Mouse (Mus musculus) heart, embryonic 12.5 days (tissue): ENCODE results near the gene Hoxd3. TPM values are rescaled to one million over a fixed set of nuclear protein-coding genes. Genes with fewer than 3 reads are reported as not detected.

Experiments used
- ATAC-seq: fragments of 200-750 bp; cut with Nextera tagmentation; 2 replicates; pipeline ENCODE4 v1.8.0; 2017; ENCODE audit warnings: moderate TSS enrichment, moderate library complexity; ENCODE audit not compliant: insufficient number of reproducible peaks, low FRiP score
- H3K27ac ChIP-seq: fragments of 300-500 bp; sonication (generic); 2 replicates; pipeline ENCODE4 v1.5.1; 2016; ENCODE audit warnings: mild to moderate bottlenecking, moderate library complexity; ENCODE audit not compliant: poor library complexity, severe bottlenecking
- H3K27me3 ChIP-seq: fragments of 300-500 bp; sonication (generic); replicated peaks from 2 replicates; pipeline ENCODE4 v1.6.1; 2016; ENCODE audit warnings: mild to moderate bottlenecking, moderate library complexity
- H3K36me3 ChIP-seq: fragments of 300-500 bp; sonication (generic); 2 replicates; pipeline ENCODE4 v1.6.1; 2016; ENCODE audit warnings: mild to moderate bottlenecking, moderate library complexity
- H3K4me1 ChIP-seq: fragments of 300-500 bp; sonication (generic); replicated peaks from 2 replicates; pipeline ENCODE4 v1.6.1; 2016; ENCODE audit warnings: mild to moderate bottlenecking
- H3K4me2 ChIP-seq: fragments of 300-500 bp; sonication (generic); 2 replicates; pipeline ENCODE4 v1.6.1; 2016; ENCODE audit warnings: mild to moderate bottlenecking, moderate library complexity
- H3K4me3 ChIP-seq: fragments of 300-500 bp; sonication (generic); 2 replicates; pipeline ENCODE4 v1.5.1; 2016; ENCODE audit warnings: mild to moderate bottlenecking
- H3K9ac ChIP-seq: fragments of 300-500 bp; sonication (generic); 2 replicates; pipeline ENCODE4 v1.6.1; 2016; ENCODE audit warnings: mild to moderate bottlenecking, moderate library complexity
- H3K9me3 ChIP-seq: fragments of 300-500 bp; sonication (generic); replicated peaks from 2 replicates; pipeline ENCODE4 v1.6.1; 2016; ENCODE audit warnings: mild to moderate bottlenecking, moderate library complexity
- WGBS: fragments of 180-500 bp; shearing (Covaris S2); methylation state at CpG from one replicate; pipeline ENCODE4 v1.1.7; 2016; 5-methylcytosine and 5-hydroxymethylcytosine counted together
- polyA plus RNA-seq: library from polyadenylated mRNA; unstranded; fragments of >200 nt; fragmentation: Nextera tagmentation; extraction: Ambion mirVana; gene quantifications from 2 replicates; pipeline ENCODE4 v1.2.1, GENCODE M21; 2016

Hoxd3 gene
- polyA plus RNA-seq, 1 experiment from 2014 or later, result 3.1 TPM

DNA sequence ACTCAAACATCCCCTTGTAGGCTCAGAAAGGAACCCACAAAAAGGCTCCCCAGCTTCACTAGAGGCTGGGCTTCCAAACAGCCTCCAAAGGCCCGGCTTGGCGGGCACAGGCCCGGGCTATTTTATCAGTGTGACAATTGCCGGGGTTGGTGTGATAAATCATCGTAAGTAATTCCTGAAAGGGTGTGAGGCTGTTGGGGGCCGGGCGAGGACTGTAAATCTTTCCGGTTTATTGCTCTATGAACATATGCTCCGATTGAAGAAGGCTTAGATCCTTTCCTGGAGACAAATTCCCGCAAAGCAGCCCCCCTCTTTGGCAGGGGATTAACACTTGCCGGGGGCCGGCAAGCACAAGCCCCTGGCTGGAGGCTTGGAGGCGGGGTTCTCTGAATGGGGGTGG is 22.7 kb downstream of the Hoxd3 start:
- no peak for ATAC-seq
- H3K4me1 ChIP-seq, result peaks cover 9% of the 10 kb centered on the region
- H3K9me3 ChIP-seq, result no peaks in the 10 kb centered on the region
- WGBS, result 2% methylated on average over 13 of the region's 13 CpGs
- no peak overlapping the region for H3K4me3 ChIP-seq
- H3K36me3 ChIP-seq, result no peaks in the 10 kb centered on the region
- H3K9ac ChIP-seq, result no peak overlapping the region
- H3K4me2 ChIP-seq, result no peak overlapping the region
- no peak overlapping the region for H3K27ac ChIP-seq
- H3K27me3 ChIP-seq, result peaks cover 90% of the 10 kb centered on the region

DNA sequence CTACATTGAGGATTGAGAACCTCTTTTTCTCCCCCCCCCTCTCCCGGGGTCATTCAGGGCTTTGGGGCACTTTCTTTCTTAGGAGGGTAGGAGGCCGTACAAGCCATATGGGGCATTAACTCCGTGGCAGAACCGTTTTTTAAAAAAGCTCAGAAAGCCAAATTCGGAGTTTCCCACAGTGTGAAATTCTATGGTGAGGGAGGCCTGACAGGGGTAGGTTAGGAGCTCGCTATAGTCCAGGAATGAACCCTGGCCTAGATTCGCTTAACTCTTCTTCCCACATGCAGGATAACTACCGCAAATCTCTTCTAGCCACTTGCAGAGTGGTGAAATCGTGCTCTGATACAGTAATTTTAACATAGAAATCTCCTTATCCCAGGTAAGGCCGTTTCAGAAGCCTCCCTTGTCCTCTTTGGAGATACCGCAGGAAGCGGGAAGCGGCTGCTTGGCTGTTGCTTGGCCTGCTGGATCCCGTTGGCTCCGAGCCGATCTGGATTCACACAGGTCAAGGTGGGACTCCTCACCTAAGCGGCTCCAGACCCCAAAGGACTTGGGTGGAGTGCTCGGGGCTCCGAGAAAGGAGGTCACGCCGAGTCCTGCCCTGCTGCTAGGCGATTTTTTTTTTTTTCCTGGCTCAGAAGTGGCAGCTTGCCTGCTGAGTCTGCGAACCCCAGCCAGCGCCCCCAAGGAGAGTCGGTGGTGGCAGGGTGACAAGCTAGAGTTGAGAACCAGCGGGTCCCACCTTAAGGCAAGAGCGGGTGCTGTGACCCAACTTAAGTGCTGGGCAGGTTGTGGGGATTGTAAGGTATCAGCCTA is 23.5 kb downstream of the Hoxd3 start:
- Histone ChIP-seq H3K27me3 (peaks cover 92% of the 10 kb centered on the region), H3K9ac (no peak overlapping the region), H3K27ac (no peak overlapping the region), H3K36me3 (no peaks in the 10 kb centered on the region), H3K4me1 (peaks cover 9% of the 10 kb centered on the region), H3K4me2 (0 out of 2 replicates have a peak overlapping the region, but pooled peaks have one; percentile 50), H3K9me3 (no peaks in the 10 kb centered on the region), H3K4me3 (no peak overlapping the region)
- WGBS, result 1% methylated on average over 27 of the region's 27 CpGs
- no peak for ATAC-seq

DNA sequence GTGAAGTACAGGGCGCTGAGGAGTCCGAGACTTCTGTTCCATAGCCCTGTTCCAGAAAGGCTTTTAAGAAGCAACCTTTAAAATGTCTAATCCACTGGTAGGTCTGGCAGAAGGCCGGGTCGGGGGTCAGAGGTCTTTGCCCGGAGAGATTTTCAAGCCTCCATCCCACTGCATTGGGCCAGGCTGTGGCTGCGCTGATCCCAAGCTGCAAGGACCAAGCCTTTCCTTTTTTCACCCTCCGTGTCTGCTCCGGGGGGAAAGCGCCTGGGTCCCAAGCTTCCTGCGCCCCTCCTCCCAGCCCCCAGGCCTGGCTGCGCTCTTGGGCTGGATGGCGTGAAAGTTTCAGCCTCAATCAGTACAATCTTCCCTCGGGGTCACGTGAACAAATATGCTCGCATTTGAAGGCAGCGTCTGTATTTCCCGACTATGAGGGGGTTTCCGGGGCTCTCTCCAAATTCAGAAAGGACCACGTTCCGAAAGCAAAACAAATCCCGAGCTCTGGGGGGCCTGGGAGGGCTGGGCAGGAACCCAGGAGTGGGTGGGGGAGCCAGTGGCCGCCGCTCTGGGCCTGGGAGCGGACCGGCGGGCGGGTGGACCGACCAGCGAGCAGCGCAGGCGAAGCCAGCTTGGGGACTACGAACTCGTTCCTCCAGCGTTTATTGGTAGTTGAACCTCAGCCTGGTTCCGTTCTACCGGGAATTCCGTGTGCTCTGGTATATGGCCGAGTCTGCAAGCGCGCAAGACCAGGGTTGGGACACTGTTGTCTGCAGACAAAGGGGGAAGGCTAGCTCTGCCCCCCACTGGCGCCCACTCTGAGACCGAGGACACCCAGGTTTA is 24.3 kb downstream of the Hoxd3 start:
- WGBS, result under 1% methylated on average over 42 of the region's 42 CpGs
- Histone ChIP-seq H3K9ac (no peak overlapping the region), H3K4me2 (peak overlapping the region; percentile 50), H3K4me3 (peak overlapping the region; percentile 27), H3K4me1 (peaks cover 9% of the 10 kb centered on the region), H3K36me3 (no peaks in the 10 kb centered on the region), H3K27me3 (peaks cover 92% of the 10 kb centered on the region), H3K27ac (no peak overlapping the region), H3K9me3 (no peaks in the 10 kb centered on the region)
- no peak for ATAC-seq

DNA sequence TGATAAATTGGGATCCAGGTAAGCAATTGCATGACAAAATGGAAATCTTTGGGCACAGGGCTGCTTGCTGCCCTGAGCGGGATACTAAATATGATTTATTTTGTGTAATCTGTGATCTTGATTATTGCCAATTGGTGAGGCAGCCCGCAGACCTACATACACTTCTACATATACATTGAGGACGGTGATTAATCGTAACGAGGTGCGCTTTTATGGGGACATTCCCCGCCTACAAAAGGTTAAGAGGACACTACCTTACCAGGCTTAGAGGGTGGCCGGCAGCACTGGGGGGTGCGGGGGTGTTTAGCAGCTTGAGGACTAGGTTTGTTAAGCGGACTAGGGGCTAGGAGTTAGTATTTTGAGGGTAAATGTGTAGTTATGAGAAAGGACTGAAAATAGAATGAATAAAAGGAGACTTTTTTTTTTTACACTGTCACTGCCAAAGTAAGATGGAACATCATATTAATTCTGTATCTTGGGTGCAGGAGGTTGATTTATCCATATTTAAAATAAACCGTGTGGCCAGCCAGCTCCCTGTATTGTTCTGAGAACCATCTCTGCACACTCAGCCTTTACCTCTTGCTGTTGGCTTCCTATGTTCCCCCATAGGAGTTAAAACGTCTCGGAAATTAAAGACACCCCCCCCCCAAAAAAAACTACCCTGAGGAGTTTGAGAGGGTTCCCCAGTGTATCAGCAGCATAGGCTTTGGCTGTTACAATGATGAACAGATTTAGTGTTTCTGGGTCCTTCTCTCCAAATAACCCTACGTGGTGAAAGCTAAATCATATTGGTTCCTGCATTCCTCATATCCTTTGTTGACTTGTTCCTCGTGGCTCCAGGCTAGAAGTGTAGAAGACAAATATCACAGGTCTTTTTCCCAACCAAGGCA is 25.2 kb downstream of the Hoxd3 start:
- peak overlapping the region; percentile 50; the same call in 1 of the 2 replicates for H3K4me2 ChIP-seq

DNA sequence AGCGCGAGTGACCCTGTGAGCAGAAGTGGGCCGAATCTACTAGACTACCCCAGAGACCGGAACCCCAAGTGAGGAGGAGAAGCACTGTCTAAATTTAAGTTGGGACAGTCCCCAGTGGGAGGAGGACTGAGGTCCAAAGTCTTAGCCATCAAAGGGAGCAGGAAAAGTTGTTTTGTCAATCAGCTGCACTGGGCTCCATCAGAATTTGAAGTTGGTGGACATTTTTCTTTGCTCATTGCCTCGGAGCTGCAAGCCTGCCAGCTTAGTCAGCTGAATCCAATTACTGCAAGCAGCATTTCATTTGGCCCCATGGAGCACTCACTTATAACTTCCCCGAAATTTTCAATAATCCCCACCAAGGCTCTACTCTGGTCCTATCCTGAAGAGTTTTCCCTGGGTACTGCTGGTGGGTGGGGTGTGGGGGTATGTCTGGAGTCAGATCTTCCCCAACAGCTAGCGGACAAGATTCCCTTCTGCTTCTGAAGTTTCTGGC is 25.9 kb downstream of the Hoxd3 start:
- no peaks in the 10 kb centered on the region for H3K9me3 ChIP-seq
- H3K27ac ChIP-seq, result no peak overlapping the region
- H3K27me3 ChIP-seq, result peaks cover 91% of the 10 kb centered on the region
- H3K4me2 ChIP-seq, result no peak overlapping the region
- WGBS, result 4% methylated on average over 7 of the region's 7 CpGs
- ATAC-seq, result no peak
- H3K4me3 ChIP-seq, result no peak overlapping the region
- no peak overlapping the region for H3K9ac ChIP-seq
- no peaks in the 10 kb centered on the region for H3K36me3 ChIP-seq
- H3K4me1 ChIP-seq, result peaks cover 9% of the 10 kb centered on the region

More for the DNA sequence above, 25.2 kb downstream of the Hoxd3 start:
- peaks cover 93% of the 10 kb centered on the region for H3K27me3 ChIP-seq
- no peak overlapping the region for H3K9ac ChIP-seq
- no peak overlapping the region for H3K27ac ChIP-seq
- H3K4me1 ChIP-seq, result peaks cover 9% of the 10 kb centered on the region
- H3K9me3 ChIP-seq, result no peaks in the 10 kb centered on the region
- peak overlapping the region; percentile 27; the same call in 1 of the 2 replicates for H3K4me3 ChIP-seq
- no peaks in the 10 kb centered on the region for H3K36me3 ChIP-seq
- 3% methylated on average over 15 of the region's 15 CpGs for WGBS
- ATAC-seq, result no peak

DNA sequence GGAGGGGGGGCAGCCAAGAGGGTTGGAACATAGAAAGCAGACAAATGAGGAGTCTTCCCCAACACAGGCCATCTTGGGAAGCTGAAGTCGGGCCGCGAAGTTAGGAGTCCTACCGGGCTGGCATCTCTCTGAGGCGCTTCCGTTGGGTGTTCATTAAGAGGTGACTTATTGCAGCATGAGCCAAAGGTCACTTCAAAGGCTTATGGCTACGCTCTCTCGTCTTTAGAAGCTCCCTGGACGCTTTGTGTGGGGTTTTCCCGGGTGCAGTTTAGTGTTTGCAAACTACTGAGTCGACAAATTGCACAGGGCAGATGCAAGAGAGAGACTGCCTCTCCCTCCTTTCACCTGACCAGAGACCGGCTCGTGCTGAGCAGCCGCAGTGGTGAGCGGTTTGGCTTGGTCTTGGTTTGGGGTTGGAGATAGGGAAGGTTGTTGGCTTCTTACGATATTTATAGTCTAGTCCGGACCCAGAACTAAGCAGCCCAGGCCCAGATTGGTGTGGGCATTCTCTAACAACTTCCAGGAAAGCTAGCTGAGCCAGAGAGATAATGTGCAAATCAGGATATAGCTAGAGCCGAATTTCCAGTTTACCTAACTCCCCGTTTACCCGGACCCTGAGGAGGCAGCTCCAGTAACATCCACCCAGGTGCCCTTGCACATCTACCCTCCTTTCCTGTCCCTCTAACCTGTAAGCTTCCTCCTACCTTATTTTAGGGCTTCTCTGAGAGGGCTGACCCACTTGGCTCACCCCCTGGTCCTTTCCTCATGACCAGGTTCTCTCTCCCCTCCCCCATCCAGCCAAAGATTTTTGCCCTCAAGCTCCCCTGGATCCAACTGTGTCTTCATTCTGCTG is 27.1 kb downstream of the Hoxd3 start:
- under 1% methylated on average over 20 of the region's 20 CpGs for WGBS
- ATAC-seq, result no peak
- no peak overlapping the region for H3K4me3 ChIP-seq
- no peaks in the 10 kb centered on the region for H3K9me3 ChIP-seq
- H3K36me3 ChIP-seq, result no peaks in the 10 kb centered on the region
- peaks cover 94% of the 10 kb centered on the region for H3K27me3 ChIP-seq
- H3K4me1 ChIP-seq, result peaks cover 4% of the 10 kb centered on the region; the same call in 1 of the 2 replicates
- H3K4me2 ChIP-seq, result no peak overlapping the region
- no peak overlapping the region for H3K27ac ChIP-seq
- H3K9ac ChIP-seq, result no peak overlapping the region

DNA sequence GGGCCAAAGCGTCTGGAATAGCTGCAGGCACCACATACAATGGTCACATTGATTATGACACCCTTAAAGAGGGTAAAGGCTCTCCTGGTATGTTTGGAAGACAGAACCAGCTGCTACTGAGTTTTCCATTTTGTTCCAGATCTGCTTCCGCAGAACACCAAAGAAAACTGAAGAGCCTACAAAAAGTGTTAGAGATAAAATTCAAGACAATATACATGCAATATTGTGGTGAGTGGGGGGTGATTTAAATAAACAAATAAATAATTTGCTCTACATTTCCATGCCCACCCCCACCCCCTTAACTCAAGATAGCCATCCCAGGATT is 27.7 kb downstream of the Hoxd3 start:
- Histone ChIP-seq H3K4me1 (peaks cover 4% of the 10 kb centered on the region; the same call in 1 of the 2 replicates), H3K36me3 (no peaks in the 10 kb centered on the region), H3K4me2 (no peak overlapping the region), H3K9ac (no peak overlapping the region), H3K27me3 (peaks cover 95% of the 10 kb centered on the region), H3K27ac (no peak overlapping the region), H3K9me3 (no peaks in the 10 kb centered on the region), H3K4me3 (no peak overlapping the region)
- WGBS, result 8% methylated on average over 2 of the region's 2 CpGs
- ATAC-seq, result no peak

DNA sequence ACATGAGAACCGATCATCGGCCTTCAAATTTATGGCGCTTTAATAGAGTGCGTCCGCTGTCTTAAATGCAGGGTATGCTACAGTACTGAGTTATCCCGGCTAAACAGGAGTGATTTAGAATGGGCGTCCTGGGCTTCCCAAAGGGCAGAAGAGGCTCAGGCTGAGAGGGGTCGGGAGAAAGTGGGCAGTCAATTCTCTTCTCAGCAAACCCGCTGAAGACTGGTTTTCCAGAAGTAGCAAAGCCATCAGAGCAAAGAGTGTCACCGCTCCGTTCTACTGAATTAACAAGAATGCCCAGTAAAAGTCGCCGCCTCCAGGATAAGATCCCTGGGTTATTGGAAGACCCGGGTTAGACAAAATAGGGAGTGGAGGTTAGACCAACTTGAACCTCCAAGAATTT is 28.1 kb downstream of the Hoxd3 start:
- peaks cover 95% of the 10 kb centered on the region for H3K27me3 ChIP-seq
- H3K9ac ChIP-seq, result no peak overlapping the region
- peaks cover 4% of the 10 kb centered on the region; the same call in 1 of the 2 replicates for H3K4me1 ChIP-seq
- no peak for ATAC-seq
- no peaks in the 10 kb centered on the region for H3K9me3 ChIP-seq
- WGBS, result 4% methylated on average over 14 of the region's 14 CpGs
- H3K4me2 ChIP-seq, result no peak overlapping the region
- no peaks in the 10 kb centered on the region for H3K36me3 ChIP-seq
- no peak overlapping the region for H3K27ac ChIP-seq
- H3K4me3 ChIP-seq, result no peak overlapping the region

DNA sequence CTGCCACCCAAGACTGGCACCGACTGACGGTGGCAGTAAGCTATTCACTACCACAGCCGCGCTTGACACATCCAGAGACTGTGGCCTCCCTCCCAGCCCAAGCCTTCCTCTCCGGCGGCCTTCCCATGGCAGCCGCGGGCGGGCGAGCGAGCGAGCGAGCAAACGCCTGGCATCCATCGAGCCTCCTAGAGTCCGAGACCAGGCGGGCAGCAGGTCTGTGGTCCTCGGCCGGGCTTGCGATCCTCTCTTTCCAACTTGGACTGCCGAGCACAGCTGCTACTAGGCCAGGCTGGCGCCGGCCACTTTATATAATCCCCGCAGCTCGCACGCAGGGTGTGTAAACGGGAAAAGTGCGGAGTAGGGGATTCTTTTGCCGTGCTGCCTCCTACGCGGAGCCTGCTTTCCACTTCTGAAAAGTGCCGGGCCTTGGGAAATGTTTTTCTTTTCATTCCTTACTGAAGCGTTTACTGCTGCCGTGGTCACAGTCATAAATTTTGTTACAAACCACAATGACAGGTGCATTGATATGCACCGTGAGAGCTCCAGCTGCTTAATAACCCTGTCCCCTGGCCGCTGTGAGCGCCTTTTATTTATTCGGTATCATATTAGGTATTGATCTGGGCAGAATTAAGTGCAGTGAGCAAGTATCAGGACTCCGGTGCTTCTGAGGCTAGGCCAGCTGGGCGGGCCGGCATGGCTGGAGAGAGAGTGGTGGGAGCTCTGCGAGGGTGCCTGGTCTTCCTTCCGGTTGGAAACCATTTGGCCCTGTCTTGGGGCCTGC is 28.8 kb downstream of the Hoxd3 start:
- Histone ChIP-seq H3K4me2 (no peak overlapping the region), H3K27ac (no peak overlapping the region), H3K36me3 (no peaks in the 10 kb centered on the region), H3K9ac (no peak overlapping the region), H3K27me3 (peaks cover 95% of the 10 kb centered on the region), H3K4me1 (peaks cover 4% of the 10 kb centered on the region; the same call in 1 of the 2 replicates), H3K4me3 (peak overlapping the region; percentile 14; the same call in 1 of the 2 replicates), H3K9me3 (no peaks in the 10 kb centered on the region)
- 1% methylated on average over 43 of the region's 43 CpGs for WGBS
- ATAC-seq, result no peak
